Mouse (Mus musculus): ENCODE results near the gene Bmt2. TPM values are rescaled to one million over a fixed set of nuclear protein-coding genes. Genes with fewer than 3 reads are reported as not detected.

The Bmt2 gene
- 1.7 and 2.1 TPM in 2 replicates for polyA plus RNA-seq (2012; rRNA removed)

DNA sequence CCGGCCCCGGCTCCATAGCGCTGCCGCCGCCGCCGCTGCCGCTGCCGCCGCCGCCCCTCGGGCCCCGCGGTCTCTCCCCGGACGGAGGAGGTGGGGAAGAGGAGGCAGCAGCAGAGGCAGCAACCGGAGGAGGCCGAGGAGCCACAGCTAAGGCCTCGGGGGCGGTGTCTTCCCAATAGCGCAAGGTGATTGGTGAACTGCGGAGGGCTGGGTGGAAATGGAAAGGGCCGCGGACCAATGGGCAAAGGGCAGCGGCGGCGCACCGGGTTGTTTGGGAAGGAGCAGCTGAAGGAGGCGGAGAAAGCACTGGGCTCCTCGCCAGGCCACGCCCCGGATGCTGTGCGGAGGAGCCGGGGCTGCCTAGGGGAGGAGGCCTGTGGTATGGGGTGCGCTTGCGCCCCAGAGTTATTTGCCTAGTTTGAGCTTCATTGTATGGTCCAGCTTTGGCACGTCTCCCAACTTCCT, at the start of gene Bmt2:
TSS of gene Bmt2 (minus strand) at position 149 of the 465 bp plus-strand sequence.

GRCm38 (mm10) chr6:13607621-13608493, 69.9 kb downstream of the Bmt2 start, which contains the start of gene Tmem168:
Gene Tmem168 (minus strand): TSS chr6:13608100.

Other genes with a start within 250 kb of the Bmt2 start
- gene Tmem168, start 69.9 kb downstream of the Bmt2 start, polyA plus RNA-seq (2012; rRNA removed), result 5.7 and 13.2 TPM in 2 replicates
- gene Gpr85, start 162.0 kb upstream of the Bmt2 start, polyA plus RNA-seq (2012; rRNA removed), result 0.33 and 0.34 TPM in 2 replicates
- gene 2610001J05Rik, start 193.6 kb upstream of the Bmt2 start, polyA plus RNA-seq (2012; rRNA removed), result 9.3 and 13.4 TPM in 2 replicates